Mouse (Mus musculus) brown adipose tissue, adult 24 weeks (tissue): ENCODE results near the gene Slc38a3. TPM values are rescaled to one million over a fixed set of nuclear protein-coding genes. Genes with fewer than 3 reads are reported as not detected.

Experiments
- H3K27ac ChIP-seq: fragments of 200-500 bp; replicated peaks from 2 replicates; pipeline ENCODE4 v1.5.1; 2012; ENCODE audit warnings: low read depth, mild to moderate bottlenecking, low read length
- H3K4me1 ChIP-seq: fragments of 200-500 bp; 2 replicates; pipeline ENCODE4 v1.6.1; 2012; ENCODE audit warnings: low read length, mixed read lengths; ENCODE audit not compliant: control insufficient read depth, insufficient read depth, insufficient read length
- H3K4me3 ChIP-seq: fragments of 200-500 bp; 2 replicates; pipeline ENCODE4 v1.5.1; 2012; ENCODE audit warnings: low read depth, mild to moderate bottlenecking, low read length, moderate library complexity; ENCODE audit not compliant: insufficient read depth
- polyA plus RNA-seq: library from polyadenylated mRNA; stranded (reverse); fragments of >200 nt; gene quantifications from 2 replicates; pipeline ENCODE4 v1.2.4, GENCODE M21; 2012; ENCODE audit not compliant: missing spikeins, insufficient read depth, insufficient read length

Gene Slc38a3
- polyA plus RNA-seq, 1 experiment: 0.83 TPM

DNA sequence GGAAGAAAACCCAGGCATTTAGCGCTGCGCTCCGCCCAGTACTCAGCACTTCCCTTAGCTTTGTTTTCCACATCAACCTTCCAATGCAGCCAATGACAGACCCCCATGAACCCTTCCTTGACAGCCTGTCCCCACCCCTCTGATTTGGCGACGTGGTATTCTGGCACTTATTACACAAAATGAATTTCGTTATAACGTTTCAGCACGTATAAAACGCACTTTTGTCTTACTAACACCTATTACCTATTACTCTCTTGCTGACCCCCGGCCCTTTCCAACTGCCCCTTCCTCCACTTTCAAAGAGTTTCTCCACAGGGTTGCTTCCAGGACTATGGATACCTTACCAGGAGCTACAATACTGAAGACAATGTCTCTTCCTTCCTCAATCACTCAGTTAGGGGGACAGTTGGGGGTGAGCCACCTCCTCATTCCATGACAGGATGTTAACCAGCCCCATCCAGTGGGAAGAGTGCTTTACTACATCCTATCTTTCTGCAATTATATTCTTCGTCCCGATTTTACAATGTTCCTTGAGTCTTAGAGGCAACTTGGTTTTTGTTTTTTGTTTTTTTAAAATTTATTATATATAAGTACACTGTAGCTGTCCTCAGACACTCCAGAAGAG, 56.3 kb downstream of the Slc38a3 start:
- H3K4me1 ChIP-seq: peaks cover 16% of the 10 kb centered on the region
- H3K27ac ChIP-seq: peak overlapping the region; percentile 64
- H3K4me3 ChIP-seq: peak overlapping the region; percentile 30

DNA sequence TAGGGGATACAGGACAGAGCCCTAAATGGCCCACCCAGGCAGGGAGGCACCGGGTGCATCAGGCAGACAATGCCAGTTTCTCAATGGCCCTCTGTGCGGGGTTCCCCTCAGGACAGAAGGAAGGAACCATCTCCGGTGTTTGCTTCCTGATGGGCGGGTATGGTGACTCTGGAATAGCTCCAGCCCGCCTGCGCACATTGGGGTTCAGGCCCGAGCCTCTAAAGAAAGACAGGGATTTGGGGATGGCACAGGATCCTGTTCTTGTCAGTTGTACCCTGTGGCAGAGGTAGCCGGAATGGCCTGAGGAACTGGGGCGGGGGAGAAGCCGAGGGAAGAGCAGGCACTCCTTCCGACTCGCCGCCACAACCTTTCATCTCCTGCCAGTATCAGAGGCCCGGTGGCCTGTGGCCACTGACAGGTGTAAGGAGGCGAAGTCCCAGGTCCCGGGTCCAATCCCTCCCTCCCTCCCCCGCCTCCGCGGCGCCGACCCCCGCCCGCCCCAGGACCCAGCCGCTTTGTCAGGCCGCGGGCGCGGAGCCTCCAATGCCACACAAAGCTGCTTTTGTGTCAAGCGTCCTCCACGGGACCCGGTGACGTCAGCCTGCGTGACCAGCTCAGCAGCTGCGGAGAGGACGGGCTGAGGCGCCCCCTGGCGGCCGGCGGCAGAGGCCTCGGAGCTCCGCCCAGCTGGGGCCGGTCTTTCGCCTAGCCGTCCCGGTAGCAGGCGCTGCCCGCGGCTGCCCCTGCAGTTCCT, 57.0 kb downstream of the Slc38a3 start:
- Histone ChIP-seq H3K4me3 (peak overlapping the region; percentile 53), H3K27ac (peak overlapping the region; percentile 93), H3K4me1 (peaks cover 11% of the 10 kb centered on the region)

DNA sequence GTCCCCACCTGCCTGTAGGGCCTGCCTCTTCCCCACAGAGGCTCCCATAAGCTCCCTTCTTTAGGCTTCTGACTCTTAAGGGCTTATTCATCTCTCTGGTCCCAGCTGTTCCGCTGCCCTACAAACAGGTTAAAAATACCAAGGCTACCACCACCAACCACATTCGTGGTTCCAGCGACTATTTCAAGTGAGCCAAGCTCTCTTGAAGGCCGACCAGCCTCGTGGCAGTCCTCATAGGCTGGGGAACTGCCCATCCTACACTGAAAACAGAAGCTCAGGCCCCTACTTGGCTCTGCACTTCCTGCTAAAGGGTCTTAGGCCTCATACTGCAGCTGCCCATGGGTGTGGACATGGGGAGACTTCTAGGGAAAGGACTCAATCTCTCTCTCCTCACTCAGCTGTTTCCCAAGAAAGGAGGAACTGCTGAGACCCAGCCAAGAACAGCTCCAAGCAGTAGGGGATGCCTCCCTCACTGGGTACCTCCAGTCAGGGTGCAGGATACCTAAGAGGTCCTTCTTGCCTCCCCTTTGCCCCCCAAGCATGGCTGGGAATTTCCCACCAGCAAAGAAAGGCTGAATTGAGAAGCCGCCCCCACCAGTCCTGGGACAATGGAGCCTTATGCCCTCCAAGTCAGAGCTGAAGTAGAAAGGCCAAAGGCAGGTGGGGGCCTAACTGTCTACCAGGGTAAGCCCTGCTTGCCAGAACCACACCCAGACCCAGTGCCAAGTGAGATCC, 57.7 kb downstream of the Slc38a3 start:
- peak overlapping the region; percentile 93 for H3K27ac ChIP-seq
- peak overlapping the region; percentile 53 for H3K4me3 ChIP-seq
- peaks cover 11% of the 10 kb centered on the region for H3K4me1 ChIP-seq

DNA sequence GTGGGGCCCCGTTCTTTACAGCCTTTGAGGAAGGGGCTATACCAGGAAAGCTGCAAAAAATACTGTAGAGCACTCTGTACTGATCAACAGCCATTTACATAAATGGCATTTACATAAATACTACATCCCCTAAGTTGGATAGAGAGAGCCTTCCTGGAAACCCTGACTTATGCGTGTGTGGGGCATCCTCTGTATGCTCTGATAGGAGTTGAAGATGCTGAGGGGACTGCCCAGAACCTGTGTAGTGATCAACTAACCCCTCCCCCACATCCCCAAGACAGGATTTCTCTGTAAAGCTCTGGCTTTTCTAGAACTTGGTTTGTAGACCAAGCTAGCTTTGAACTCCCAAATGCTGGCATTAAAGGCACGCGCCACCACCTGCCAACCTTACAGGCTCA, 59.9 kb downstream of the Slc38a3 start:
- H3K4me3 ChIP-seq: no peak overlapping the region
- no peak overlapping the region for H3K27ac ChIP-seq
- peaks cover 11% of the 10 kb centered on the region for H3K4me1 ChIP-seq

DNA sequence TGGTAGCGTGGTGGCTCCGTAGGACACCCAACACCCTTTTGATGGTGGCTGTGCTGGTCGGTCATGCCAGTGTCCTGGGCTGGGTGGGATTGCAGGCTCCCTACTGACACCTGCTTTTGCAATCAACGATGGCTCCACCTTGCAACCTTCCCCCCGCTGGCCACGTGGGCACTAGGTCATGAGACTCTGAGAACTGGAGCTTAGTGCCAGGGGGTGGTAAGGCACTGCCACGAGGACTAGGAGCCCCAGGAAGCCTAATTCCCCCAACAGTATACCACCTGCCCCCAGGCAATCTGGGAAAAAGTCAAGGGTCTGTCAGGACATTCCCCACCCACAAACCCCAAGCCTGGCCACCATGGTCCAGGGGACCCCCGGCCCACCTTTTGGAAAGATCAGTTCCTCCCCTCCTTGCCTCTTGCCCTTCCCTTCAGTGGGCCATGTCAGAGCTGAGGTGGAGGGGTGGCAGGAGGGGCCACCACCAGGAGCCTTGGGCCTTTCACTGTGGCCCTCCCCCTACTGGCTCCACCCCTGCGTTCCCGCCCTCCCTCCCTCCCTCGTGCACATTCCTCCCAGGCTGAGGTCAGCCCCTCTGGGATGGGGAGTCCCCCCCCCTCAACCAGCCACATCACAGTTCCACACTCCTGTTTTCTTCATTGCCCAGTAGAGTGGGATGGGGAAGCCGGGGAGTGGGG, 60.4 kb downstream of the Slc38a3 start, which contains the start of gene Sema3b:
TSS of gene Sema3b (minus strand) at position 489 of the 692 bp plus-strand sequence.
- H3K4me3 ChIP-seq: peak within 1 kb of the TSS; percentile 12
- no peak within 1 kb of the TSS for H3K27ac ChIP-seq
- H3K4me1 ChIP-seq: peaks cover 11% of the 10 kb centered on the region

DNA sequence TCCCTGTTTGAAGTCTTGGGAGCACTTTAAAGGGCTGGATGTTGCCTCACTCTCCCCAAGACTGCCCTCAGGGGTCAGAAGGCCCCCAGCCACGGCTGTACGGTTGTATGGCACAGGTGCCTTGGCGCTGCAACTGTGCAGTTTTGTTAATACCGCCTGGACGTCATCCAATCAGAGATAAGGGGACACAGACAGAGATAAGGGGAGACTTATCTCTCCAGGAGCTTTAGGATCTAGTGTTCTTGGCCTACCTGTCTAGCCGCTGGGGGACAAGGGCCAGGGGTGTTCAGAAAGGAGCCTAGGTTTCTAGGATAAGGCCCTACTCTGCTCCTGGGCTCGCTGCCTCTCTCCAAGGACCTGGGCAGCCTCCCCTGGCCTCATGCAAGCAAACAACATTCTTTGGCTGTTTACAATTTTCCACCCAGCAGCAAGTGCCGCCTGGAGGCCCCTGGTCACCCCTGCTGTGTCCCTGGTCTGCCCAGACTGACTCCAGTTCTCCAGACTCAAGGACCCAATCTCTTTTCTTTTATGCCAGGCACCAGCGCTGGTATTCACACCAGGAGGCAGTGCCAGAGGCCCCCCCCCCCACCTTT, 61.6 kb downstream of the Slc38a3 start:
- H3K27ac ChIP-seq: no peak overlapping the region
- H3K4me1 ChIP-seq: peaks cover 11% of the 10 kb centered on the region
- H3K4me3 ChIP-seq: no peak overlapping the region

DNA sequence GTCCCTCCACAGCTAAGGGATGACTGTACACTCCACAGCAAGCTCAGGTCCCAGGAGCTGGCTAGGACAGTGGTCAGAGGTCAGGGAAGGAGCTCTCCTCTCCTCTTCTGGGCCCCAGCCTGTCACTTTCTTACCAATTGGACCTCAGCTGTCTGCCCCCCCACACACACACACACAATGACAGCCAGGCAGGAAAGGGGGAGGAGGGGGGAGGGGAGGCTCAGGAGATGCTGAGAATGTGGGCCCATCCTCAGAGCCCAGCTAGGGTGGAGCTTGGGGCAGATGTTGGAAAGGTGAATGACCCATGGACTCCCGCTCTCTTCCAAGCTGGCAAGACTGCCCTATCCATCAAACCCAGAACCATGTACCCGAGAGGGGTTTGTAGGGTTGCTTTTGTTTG, 62.3 kb downstream of the Slc38a3 start:
- Histone ChIP-seq H3K4me3 (peak overlapping the region; percentile 17; the same call in 1 of the 2 replicates), H3K27ac (no peak overlapping the region), H3K4me1 (peaks cover 11% of the 10 kb centered on the region)

DNA sequence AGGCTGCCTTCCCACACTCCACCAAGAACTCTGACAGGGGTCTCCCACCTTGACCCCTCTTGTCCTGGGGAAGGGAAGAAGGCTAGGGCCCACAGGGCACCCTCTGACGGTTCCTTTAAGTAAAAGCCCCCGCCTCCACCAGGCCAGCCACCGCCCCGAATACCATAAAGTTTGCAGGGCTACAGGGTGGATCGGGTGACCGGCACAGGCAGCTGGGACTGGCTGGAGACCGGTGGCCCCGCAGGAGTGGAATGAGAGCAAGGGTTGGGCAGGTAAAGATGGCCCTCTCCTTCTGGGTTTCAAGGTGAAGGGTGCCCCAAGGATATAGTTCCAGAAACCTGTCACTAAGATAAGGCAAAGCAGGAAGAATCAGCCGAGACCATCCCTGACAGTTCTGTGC, 62.7 kb downstream of the Slc38a3 start:
- peak overlapping the region; percentile 17; the same call in 1 of the 2 replicates for H3K4me3 ChIP-seq
- H3K4me1 ChIP-seq: peaks cover 9% of the 10 kb centered on the region
- no peak overlapping the region for H3K27ac ChIP-seq

DNA sequence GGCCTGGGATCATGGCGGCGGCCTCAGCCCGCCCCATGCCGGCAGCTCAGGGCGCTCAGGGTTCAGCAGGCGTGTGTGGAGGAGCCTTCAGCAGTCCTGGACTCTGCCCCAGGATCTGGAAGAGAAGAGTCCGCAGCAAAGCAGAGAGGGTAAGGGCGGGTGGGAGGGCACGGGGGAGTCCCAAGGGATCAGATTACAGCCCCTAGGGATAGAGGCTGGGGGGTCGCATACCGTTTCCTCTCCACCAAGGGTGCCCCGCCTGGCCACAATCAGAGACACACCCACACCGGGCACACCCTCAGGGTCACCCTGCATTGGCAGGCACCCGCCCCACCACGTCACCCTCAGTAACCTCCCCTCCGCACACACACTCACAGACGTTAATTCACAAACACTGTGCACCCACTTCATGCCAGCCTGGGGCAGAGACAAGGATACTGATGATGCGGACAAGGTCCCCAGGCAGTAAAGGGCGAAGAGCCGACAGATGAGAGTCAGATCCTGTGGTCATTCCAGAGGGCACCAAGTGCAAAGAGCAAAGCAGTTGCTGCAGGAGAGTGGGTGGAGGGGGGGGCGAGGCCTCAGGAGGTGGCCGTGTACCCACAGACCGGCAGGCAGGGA, 64.2 kb downstream of the Slc38a3 start:
- no peak overlapping the region for H3K4me3 ChIP-seq
- H3K27ac ChIP-seq: no peak overlapping the region
- peaks cover 3% of the 10 kb centered on the region; the same call in 1 of the 2 replicates for H3K4me1 ChIP-seq

DNA sequence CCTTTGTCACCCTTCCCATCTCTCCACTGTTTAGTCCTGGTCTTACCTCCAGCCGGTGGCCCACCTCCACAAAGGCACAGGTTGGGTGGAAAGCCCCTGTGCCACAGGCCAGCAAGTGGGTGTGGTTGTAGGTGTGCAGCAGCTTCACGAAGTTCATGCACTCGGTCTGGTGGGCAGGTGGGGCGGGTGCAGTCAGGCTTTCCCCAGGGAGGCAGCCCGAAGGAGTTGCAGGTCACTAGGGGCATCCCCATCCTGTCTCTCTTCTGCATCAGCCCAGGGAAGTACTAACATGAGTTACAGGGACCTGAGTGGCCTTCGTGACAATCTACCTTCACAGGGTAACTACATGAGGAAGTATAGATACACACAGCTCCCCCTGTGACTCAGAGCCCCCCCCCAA, 66.1 kb downstream of the Slc38a3 start:
- H3K27ac ChIP-seq: no peak overlapping the region

DNA sequence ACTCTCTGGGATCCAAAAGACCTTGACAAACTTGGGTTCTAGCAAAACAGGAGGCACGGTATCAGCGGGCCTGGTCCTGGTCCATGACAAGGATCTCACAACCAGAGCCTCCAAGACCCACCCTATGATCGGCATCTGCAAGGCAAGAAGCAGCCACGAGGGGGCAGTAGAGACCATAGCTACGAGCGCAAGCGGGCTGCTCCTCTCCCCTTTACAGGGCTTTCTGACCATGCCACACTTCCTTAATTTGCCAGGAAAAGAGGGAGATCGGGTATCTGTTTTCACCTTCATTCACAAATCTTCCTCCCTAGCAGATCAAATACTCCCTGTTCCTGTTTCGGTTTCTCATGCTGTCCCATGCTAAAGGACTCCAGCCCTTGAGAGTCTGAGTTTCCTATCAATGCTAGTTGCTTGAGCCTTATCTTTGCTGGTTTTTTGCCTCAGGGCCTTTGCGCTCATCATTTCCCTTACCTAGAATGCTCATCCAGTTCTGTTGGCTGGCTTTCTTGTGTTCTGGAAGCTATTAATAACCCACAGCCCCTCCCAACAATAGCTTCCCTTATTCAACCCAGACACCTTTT, 67.2 kb downstream of the Slc38a3 start:
- H3K4me1 ChIP-seq: peaks cover 4% of the 10 kb centered on the region
- H3K27ac ChIP-seq: no peak overlapping the region
- H3K4me3 ChIP-seq: no peak overlapping the region

More for the DNA sequence above, 66.1 kb downstream of the Slc38a3 start:
- H3K4me1 ChIP-seq: no peaks in the 10 kb centered on the region
- no peak overlapping the region for H3K4me3 ChIP-seq

DNA sequence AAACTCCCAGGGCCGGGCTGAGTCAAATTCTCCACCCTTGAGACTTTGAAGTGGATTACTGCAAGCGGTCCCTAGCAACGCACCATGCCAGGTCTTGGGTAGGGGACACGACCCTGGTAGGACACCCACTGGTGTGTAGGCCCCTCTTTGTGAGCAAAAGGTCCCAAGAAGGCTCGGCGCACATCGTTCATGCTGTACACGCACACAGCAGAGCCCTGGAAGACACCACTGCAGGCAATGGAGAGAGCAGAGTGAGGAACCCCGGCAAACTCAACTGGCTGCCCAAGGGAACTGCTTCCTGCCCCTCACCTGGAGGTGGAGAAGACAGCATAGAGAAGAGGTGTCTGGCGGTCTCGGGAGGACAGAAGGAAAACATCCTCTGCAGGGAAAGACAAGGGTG, 68.1 kb downstream of the Slc38a3 start:
- Histone ChIP-seq H3K4me3 (no peak overlapping the region), H3K27ac (no peak overlapping the region), H3K4me1 (peaks cover 11% of the 10 kb centered on the region)

DNA sequence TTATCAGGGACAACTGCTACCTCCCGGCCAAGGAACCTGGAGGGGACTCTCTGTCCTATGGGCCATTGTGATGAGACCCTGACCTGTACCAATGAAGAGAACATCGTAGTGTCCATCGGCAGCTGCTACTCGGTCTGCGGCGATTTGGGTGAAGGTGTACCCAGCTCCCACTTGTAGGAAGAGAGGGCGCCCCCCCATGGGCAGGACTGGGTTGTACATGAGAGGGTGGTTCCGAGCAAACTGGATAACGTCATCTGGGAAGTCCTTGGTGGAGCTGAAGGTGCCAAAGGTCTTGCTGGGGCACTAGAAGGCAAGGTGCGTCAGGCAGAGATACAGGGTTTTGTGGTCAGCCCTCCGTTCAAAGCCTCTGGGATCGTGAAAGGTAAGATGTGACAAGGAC, 68.6 kb downstream of the Slc38a3 start:
- Histone ChIP-seq H3K27ac (no peak overlapping the region), H3K4me1 (peaks cover 11% of the 10 kb centered on the region), H3K4me3 (no peak overlapping the region)
